Mouse (Mus musculus) right cerebral cortex, adult 18-20 months (tissue): ENCODE measurements around the gene Emc8.
A peak's percentile ranks its signal among the peaks of the same experiment; 100 is the strongest.
"Not testable (repeated sequence)": the region's sequence is repeated elsewhere in the genome, so short reads cannot be mapped to it uniquely, and the experiment has no call there.

Experiments
- DNase-seq: peaks from one replicate; pipeline ENCODE4 v3.0.0; 2022; ENCODE audit warnings: mixed read lengths

Gene Emc8

GRCm38 (mm10) chr8:120684082-120684481, 15.7 kb upstream of the Emc8 start:
- DNase-seq, result no peak

DNA sequence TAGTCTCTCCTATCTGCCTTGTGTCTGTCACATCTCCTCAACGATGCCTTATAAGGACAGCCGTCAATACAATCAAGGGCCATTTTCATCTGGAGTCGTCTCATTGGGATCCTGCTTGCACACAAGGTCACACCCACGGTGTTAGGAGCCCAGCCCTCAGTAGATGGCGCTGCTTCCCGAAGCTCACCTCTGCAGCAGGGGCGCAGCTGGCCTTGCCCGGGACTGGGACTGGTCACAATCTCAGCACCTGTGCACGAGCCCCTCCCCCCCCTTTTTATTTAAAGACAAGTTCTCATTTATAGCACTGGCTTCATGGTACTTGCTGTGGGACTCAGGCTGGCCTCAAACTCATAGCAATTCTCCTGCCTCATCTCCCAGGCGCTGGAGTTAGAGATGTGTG, 15.2 kb upstream of the Emc8 start:
- no peak for DNase-seq

GRCm38 (mm10) chr8:120681113-120681512, 12.7 kb upstream of the Emc8 start:
- no peak for DNase-seq

GRCm38 (mm10) chr8:120680405-120680804, 12.0 kb upstream of the Emc8 start:
- DNase-seq, result not testable (repeated sequence)

DNA sequence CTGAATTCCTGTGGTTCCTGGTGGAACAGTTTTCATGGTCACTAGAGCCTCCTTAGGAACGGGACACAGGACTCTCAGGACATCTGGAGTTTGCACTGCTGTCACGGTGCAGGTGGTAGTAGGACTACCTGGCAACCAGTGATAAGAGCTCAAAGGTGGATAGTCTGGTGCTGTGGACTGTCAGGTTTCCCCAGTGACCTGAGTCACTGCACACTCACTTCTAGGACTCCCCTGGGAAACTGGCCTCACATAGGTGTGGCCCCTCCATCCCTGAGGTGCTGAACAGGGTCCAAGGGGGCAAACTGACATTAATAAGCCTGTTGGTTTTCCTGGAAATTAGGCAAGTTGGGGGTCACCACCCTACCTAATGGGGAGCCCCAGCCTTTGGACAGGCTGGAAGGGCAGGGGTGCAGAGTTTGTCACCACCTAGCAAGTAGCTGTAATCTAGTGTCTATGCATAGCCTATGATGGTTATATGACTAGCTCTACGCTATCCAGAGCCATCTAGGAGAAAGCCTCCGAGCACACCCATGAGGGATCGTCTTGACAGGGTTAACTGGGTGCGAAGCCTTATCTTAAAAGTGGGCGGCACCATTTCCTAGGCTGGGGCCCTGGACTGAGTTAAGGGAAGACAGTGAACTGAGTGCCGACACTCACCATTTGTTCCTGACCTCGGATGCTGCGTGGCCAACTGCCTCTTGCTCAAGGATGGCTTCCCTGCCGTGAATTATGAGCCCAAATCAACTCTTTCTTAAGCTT, 11.4 kb upstream of the Emc8 start:
- no peak for DNase-seq

GRCm38 (mm10) chr8:120678447-120678846, 10.1 kb upstream of the Emc8 start:
- DNase-seq, result peak; percentile 83

- no peak for DNase-seq
These were observed 7.3 kb upstream of the Emc8 start for GRCm38 (mm10) chr8:120675718-120676117.

DNA sequence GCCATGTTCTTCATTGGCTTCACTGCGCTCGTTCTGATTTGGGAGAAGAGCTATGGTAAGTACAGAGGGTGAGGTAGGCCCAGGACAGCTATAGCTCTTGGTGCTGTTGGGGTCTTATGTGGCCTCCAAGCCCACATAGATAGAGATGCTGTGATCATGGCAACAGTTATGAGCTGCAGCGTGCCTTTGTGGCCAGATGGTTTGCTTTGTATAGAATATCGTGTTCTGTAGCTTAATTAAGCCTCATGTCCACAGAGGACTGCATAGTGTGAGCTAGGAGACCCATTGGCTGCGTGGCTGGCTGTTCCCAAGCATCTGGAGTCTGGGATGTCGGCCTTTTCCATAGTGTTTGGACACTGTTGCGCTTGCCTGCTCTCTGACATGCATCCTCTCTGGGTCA, 4.9 kb upstream of the Emc8 start:
- DNase-seq, result no peak

DNA sequence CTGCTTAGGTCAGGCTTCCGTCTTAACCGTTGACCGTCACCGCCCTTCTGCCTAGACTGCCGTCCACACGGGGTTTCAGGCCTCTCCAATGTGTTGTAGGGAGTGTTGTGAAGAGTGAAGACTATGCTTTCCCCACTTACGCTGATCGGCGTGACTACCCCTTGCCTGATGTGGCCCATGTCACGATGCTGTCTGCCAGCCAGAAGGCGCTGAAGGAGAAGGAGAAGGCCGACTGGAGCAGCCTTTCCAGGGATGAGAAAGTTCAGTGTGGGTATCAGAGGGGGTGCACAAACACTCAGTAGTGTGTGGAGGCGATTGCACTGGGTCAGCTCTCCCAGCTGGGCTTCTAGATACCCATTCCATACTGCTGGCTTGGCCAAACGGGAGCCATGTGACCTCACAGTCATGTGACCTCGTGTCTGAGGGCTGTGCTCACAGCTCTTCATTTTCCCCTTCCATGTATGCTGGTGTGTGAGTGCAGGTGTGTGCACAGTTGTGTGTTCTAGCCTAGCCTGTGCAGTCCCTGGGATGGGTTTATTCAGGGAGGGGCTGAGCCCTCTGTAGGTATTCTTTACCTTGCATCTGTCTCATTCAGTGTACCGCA, 4.4 kb upstream of the Emc8 start:
- DNase-seq, result no peak

DNA sequence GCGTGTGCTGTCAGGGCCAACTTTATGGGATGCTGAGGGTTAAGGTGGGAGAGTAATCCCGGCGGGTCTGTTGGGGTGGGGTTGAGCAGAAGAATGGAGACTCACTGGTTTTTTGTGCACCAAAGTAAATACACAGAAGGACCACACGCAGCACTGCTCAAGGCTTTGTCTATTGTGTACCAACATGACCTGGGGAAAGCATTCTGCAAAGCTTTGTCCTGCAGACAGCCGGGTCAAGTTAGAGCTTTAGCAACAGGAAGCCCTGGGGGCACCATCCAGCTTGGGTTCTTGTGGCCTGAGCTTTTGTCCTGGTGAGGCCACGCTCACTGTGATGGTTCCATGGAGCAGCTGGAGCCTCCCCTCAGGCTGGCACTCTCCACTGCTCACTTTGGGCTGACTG, 3.4 kb upstream of the Emc8 start:
- no peak for DNase-seq

DNA sequence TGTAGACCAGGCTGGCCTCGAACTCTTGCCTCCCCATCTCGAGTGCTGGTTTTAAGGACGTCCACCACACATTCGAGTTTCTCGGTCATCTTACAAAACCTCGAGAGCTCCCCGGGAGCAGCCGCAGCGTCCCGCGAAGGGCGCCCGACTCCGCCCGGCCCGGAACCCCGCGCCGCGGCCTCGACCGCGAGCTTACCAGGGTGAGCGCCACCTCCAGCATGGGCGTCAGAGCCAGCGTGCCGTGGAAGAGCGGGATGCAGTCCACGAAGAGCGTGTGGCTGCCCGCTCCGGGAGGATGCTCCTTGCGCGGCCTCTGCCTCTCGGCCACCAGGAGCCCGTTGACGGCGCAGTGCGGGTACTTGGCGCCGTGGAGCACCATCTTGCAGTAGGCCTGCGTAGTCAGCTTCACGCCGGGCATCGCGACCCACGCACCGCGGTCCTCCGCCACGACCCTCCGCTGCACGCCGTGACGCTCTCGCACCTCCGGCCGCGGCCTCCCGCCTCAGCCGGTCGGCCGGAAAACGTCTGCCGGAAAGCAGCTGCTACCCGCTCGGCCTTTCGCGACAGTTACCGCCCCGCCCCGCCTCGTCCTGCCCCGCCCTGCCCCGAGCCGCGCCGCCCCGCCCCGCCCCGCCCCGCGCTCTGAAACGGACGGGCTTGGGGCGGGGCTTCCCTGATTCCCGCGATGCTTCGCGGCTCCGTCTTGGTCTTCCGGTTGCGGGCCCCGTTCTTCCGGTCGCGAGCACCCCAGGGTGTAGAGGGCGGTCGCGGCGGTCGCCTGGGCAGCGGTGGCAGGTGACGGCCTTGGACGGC, 606 bp downstream of the Emc8 start, which contains the start of the genes Gm27021 and Cox4i1:
TSS of gene Gm27021 (minus strand) at position 519 of the 813 bp plus-strand sequence.
TSS of gene Cox4i1 (plus strand) at position 662 of the 813 bp plus-strand sequence.
- DNase-seq, result peak; percentile 92

DNA sequence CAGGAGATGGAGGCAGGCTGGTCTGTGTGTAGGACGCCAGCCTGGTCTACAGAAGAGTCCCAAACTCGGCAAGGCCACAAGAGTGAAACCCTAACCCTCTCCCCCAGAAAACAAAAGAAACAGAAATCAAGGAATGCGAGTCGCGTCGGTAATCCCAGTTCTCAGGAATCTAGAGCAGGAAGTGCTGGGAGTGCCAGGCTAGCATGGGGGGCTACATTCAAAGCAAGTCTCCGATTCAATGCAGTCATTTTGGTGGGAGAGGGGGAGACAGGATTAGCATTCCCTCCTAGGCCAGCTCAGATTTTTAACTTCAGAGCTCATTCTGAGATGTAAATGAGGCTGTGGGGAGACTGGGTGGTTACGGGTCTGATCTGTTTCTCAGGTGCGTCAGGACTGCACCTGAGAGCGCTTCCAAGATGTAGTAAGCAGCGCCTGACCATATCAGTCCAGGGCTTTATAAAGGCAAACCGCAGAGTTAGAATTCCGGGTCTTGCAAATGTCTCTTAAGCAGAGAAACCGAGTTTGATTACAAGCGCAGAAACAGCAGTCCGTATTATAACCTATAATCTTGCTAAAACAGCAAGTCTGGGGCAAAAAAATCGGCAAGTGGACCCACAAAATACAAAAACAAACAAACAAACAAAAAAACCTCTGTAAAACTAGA, 1.4 kb downstream of the Emc8 start:
- DNase-seq, result no peak

- DNase-seq, result no peak
These were observed 2.5 kb downstream of the Emc8 start for GRCm38 (mm10) chr8:120665726-120666455.

GRCm38 (mm10) chr8:120664566-120664965, 3.8 kb downstream of the Emc8 start:
- no peak for DNase-seq

- no peak for DNase-seq
These were observed 11.0 kb downstream of the Emc8 start for GRCm38 (mm10) chr8:120657415-120657814.

GRCm38 (mm10) chr8:120656322-120657052, 11.9 kb downstream of the Emc8 start:
- DNase-seq, result no peak

GRCm38 (mm10) chr8:120647532-120647931, 20.8 kb downstream of the Emc8 start, which contains the start of gene 1190005I06Rik:
Gene 1190005I06Rik, minus strand, starts transcription at chr8:120647632.
- no peak for DNase-seq

- DNase-seq, result peak; percentile 77
These were observed 23.7 kb downstream of the Emc8 start for GRCm38 (mm10) chr8:120644663-120645062.

GRCm38 (mm10) chr8:120642031-120642662, 26.2 kb downstream of the Emc8 start:
- no peak for DNase-seq

DNA sequence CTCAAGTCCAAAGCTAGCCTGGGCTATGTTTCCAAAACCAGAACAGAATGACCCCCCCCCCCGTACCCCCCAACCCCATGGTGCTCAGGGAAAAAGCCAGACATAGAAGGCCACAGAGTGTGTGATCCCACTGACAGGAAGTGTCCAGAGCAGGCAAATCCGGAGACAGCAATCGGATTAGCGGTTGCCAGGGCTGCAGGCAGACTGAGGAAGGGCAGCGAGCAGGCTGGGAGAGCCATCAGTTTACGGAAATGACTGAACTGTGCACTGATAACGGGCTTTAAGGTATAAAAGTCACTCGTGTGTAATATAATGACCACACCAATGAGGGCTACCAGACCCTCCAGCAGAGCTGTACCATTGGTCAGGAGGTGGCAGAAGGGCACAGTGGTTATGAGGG, 27.1 kb downstream of the Emc8 start:
- no peak for DNase-seq

DNA sequence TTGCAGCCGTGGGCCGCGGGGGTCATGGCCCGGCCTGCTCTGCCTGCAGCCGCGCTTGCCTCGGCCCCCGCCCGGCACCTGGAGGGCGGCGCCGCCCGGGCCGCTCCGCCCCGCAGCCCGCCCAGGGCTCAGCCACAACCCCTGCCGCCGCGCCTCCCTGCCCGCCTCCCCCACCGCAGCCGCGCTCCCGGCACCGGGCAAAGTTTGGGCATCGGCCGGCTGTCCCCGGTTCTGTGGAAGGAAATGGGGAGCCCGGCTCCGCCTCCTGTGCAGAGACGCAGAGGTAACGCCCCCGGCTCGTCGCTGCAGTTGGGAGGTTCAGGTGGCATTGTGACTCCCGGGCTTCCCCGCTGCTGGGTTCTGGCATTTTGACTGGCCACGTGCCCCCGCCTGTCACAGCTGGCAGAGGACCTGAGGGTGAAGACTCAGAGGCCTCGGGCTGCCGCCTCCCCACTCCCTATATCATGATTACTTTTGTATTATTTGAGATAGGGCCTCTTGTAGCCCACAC, 34.0 kb downstream of the Emc8 start:
- DNase-seq, result peak; percentile 59
